Mouse (Mus musculus) heart, embryonic 12.5 days (tissue): ENCODE measurements around the gene Olfr251. TPM values are rescaled to one million over a fixed set of nuclear protein-coding genes. Genes with fewer than 3 reads are reported as not detected.

Experiments
- polyA plus RNA-seq: library from polyadenylated mRNA; unstranded; fragments of >200 nt; fragmentation: Nextera tagmentation; extraction: Ambion mirVana; gene quantifications from 2 replicates; pipeline ENCODE4 v1.2.1, GENCODE M21; 2016

Gene Olfr251
- polyA plus RNA-seq, 1 experiment from 2014 or later: not detected

Other genes starting within 250 kb of the Olfr251 start
- not detected in 2 replicates for gene Olfr890, start 234.6 kb upstream of the Olfr251 start, polyA plus RNA-seq
- not detected in 2 replicates for gene Olfr891, start 196.3 kb upstream of the Olfr251 start, polyA plus RNA-seq
- gene Olfr893, start 168.7 kb upstream of the Olfr251 start, polyA plus RNA-seq: not detected in 2 replicates
- gene Olfr894, start 159.0 kb upstream of the Olfr251 start, polyA plus RNA-seq: not detected in 2 replicates
- not detected in 2 replicates for gene Olfr143, start 124.3 kb upstream of the Olfr251 start, polyA plus RNA-seq
- not detected in 2 replicates for gene Olfr895, start 109.2 kb upstream of the Olfr251 start, polyA plus RNA-seq
- gene Olfr896-ps1, start 86.0 kb upstream of the Olfr251 start, polyA plus RNA-seq: not detected in 2 replicates
- gene Olfr25, start 48.0 kb upstream of the Olfr251 start, polyA plus RNA-seq: not detected in 2 replicates
- gene Olfr898, start 28.7 kb upstream of the Olfr251 start, polyA plus RNA-seq: not detected in 2 replicates
- gene Olfr250, start 10.2 kb upstream of the Olfr251 start, polyA plus RNA-seq: not detected in 2 replicates
- gene Olfr147, start 24.6 kb downstream of the Olfr251 start, polyA plus RNA-seq: not detected in 2 replicates
- not detected in 2 replicates for gene Olfr901, start 52.4 kb downstream of the Olfr251 start, polyA plus RNA-seq
- gene Olfr902, start 70.6 kb downstream of the Olfr251 start, polyA plus RNA-seq: not detected in 2 replicates
- gene Olfr904, start 86.1 kb downstream of the Olfr251 start, polyA plus RNA-seq: not detected in 2 replicates
- gene Olfr905, start 94.0 kb downstream of the Olfr251 start, polyA plus RNA-seq: not detected in 2 replicates
- not detected in 2 replicates for gene Olfr906, start 110.0 kb downstream of the Olfr251 start, polyA plus RNA-seq
- not detected in 2 replicates for gene Olfr907, start 118.7 kb downstream of the Olfr251 start, polyA plus RNA-seq
- gene Olfr911-ps1, start 144.5 kb downstream of the Olfr251 start, polyA plus RNA-seq: not detected in 2 replicates
- gene Olfr910, start 160.8 kb downstream of the Olfr251 start, polyA plus RNA-seq: not detected in 2 replicates
- gene Olfr912, start 203.1 kb downstream of the Olfr251 start, polyA plus RNA-seq: not detected in 2 replicates
- gene Olfr913, start 215.7 kb downstream of the Olfr251 start, polyA plus RNA-seq: not detected in 2 replicates
- not detected in 2 replicates for gene Olfr914, start 228.0 kb downstream of the Olfr251 start, polyA plus RNA-seq